8 mouse cellular contexts compared by ENCODE assay signal in genomic region chr3:54693056-54693415, GRCm38 (mm10). TPM values are rescaled to one million over a fixed set of nuclear protein-coding genes. Genes with fewer than 3 reads are reported as not detected.
DNase-seq lines count a peak whose midpoint lies in the region; ATAC-seq and TF ChIP-seq lines count a peak whose summit lies in the region.

No protein-coding gene starts in this region.

- no peak for DNase-seq in kidney, adult 18-20 months
- peak; percentile 40 for DNase-seq in midbrain, postnatal 0 days (ENCODE audit: low spot score)
- DNase-seq in frontal cortex, postnatal 25 days (ENCODE audit: low spot score in 2 of 2), result no peak
- no peak for DNase-seq in gastrocnemius, postnatal 14 days
- no peak for DNase-seq in kidney, postnatal 25 days

- peak overlapping the region; percentile 83 for H3K4me3 ChIP-seq in kidney, embryonic 15.5 days (replicated peaks)
- H3K4me3 ChIP-seq in brown adipose tissue, adult 24 weeks (ENCODE audit: insufficient read depth, low read depth, low read length), result peak overlapping the region; percentile 98
- peak overlapping the region; percentile 76 for H3K4me3 ChIP-seq in midbrain, postnatal 0 days (ENCODE audit: low read depth, low read length)

- peak overlapping the region; percentile 95 for H3K27ac ChIP-seq in kidney, embryonic 15.5 days
- H3K27ac ChIP-seq in brown adipose tissue, adult 24 weeks (replicated peaks; ENCODE audit: low read depth, low read length), result peak overlapping the region; percentile 83
- H3K27ac ChIP-seq in midbrain, postnatal 0 days (ENCODE audit: low read depth, low read length), result peak overlapping the region; percentile 72

- no peaks in the 10 kb centered on the region for H3K9me3 ChIP-seq in kidney, embryonic 15.5 days (replicated peaks)
- no peaks in the 10 kb centered on the region for H3K9me3 ChIP-seq in midbrain, postnatal 0 days (ENCODE audit: low read length)

- ATAC-seq in kidney, embryonic 15.5 days (replicated peaks; ENCODE audit: low FRiP score), result 0 out of 2 replicates have a peak, but pooled peaks have one; percentile 0
- ATAC-seq in inflammation-experienced regulatory T-cells, adult 6 months, result peak; percentile 28
- peak; percentile 4; the same call in 1 of the 2 replicates for ATAC-seq in midbrain, postnatal 0 days (ENCODE audit: low FRiP score)

- no peak for TF ChIP-seq CTCF in midbrain, postnatal 0 days (IDR thresholded peaks at IDR 0.05)

- H3K9ac ChIP-seq in kidney, embryonic 15.5 days, result peak overlapping the region; percentile 74
- peak overlapping the region; percentile 68 for H3K9ac ChIP-seq in midbrain, postnatal 0 days (replicated peaks; ENCODE audit: low read length, poor library complexity, severe bottlenecking)

- no peaks in the 10 kb centered on the region for H3K27me3 ChIP-seq in kidney, embryonic 15.5 days
- no peaks in the 10 kb centered on the region for H3K27me3 ChIP-seq in midbrain, postnatal 0 days (ENCODE audit: insufficient read depth, low read length)

- peaks cover 6% of the 10 kb centered on the region; the same call in 1 of the 2 replicates for H3K4me1 ChIP-seq in kidney, embryonic 15.5 days
- H3K4me1 ChIP-seq in brown adipose tissue, adult 24 weeks (ENCODE audit: control insufficient read depth, insufficient read depth, insufficient read length, low read length), result no peaks in the 10 kb centered on the region
- no peaks in the 10 kb centered on the region for H3K4me1 ChIP-seq in midbrain, postnatal 0 days (ENCODE audit: insufficient read depth, low read length)

- intact Hi-C loops in gastrocnemius, postnatal 14 days (cut with DNase I; ENCODE audit: low total_unique reads), result no loop called here

- peaks cover 32% of the 10 kb centered on the region for H3K36me3 ChIP-seq in kidney, embryonic 15.5 days
- peaks cover 12% of the 10 kb centered on the region for H3K36me3 ChIP-seq in midbrain, postnatal 0 days (ENCODE audit: insufficient read depth, low read length)

- H3K4me2 ChIP-seq in kidney, embryonic 15.5 days, result peak overlapping the region; percentile 57
- peak overlapping the region; percentile 62 for H3K4me2 ChIP-seq in midbrain, postnatal 0 days (ENCODE audit: low read depth, low read length, poor library complexity, severe bottlenecking)

- WGBS in kidney, embryonic 15.5 days, result under 1% methylated on average over 8 of the region's 8 CpGs
- WGBS in midbrain, postnatal 0 days, result under 1% methylated on average over 8 of the region's 8 CpGs

RNA-seq across cellular contexts. Expression of gene Supt20, which starts 0.4 kb away (rescaled TPM):
- polyA plus RNA-seq in kidney, embryonic 15.5 days (2015; fragmentation: Nextera tagmentation; extraction: Ambion mirVana), result 109 and 115 TPM in 2 replicates
- 10.1 and 15.9 TPM in 2 replicates for polyA plus RNA-seq in brown adipose tissue, adult 24 weeks (2012; ENCODE audit: insufficient read depth, insufficient read length, missing spikeins)
- 100 to 1,000 TPM; 167 to 260 (median 233) TPM for polyA plus RNA-seq in inflammation-experienced regulatory T-cells, adult 6 months (2017; shearing (Covaris generic))
- 34.7 and 44.6 TPM in 2 replicates for total RNA-seq in midbrain, postnatal 0 days (2014; rRNA removed)
- polyA plus RNA-seq in midbrain, postnatal 0 days (2015; fragmentation: Nextera tagmentation; extraction: Ambion mirVana), result 57.2 and 60.8 TPM in 2 replicates
- total RNA-seq in gastrocnemius, postnatal 14 days (2021), result 10 to 100 TPM; 13.3 to 15.0 TPM

RNA-seq across cellular contexts. Expression of gene Gm21958, which starts 21.1 kb away (rescaled TPM):
- polyA plus RNA-seq in kidney, embryonic 15.5 days (2015; fragmentation: Nextera tagmentation; extraction: Ambion mirVana), result 1.5 TPM in 1 of 2 replicates, not detected in the other
- not detected in 2 replicates for polyA plus RNA-seq in brown adipose tissue, adult 24 weeks (2012; ENCODE audit: insufficient read depth, insufficient read length, missing spikeins)
- 1 to 10 TPM in 2 of 3 experiments, not detected in 1; 1.1 TPM for polyA plus RNA-seq in inflammation-experienced regulatory T-cells, adult 6 months (2017; shearing (Covaris generic))
- total RNA-seq in midbrain, postnatal 0 days (2014; rRNA removed), result not detected in 2 replicates
- 0.87 TPM in 1 of 2 replicates, not detected in the other for polyA plus RNA-seq in midbrain, postnatal 0 days (2015; fragmentation: Nextera tagmentation; extraction: Ambion mirVana)
- total RNA-seq in gastrocnemius, postnatal 14 days (2021), result not detected

RNA-seq across cellular contexts. Expression of gene Exosc8, which starts 42.2 kb away (rescaled TPM):
- 142 and 144 TPM in 2 replicates for polyA plus RNA-seq in kidney, embryonic 15.5 days (2015; fragmentation: Nextera tagmentation; extraction: Ambion mirVana)
- polyA plus RNA-seq in brown adipose tissue, adult 24 weeks (2012; ENCODE audit: insufficient read depth, insufficient read length, missing spikeins), result 13.6 and 25.7 TPM in 2 replicates
- 100 to 1,000 TPM; 228 to 264 (median 247) TPM for polyA plus RNA-seq in inflammation-experienced regulatory T-cells, adult 6 months (2017; shearing (Covaris generic))
- 41.4 and 44.3 TPM in 2 replicates for total RNA-seq in midbrain, postnatal 0 days (2014; rRNA removed)
- 68.4 and 71.4 TPM in 2 replicates for polyA plus RNA-seq in midbrain, postnatal 0 days (2015; fragmentation: Nextera tagmentation; extraction: Ambion mirVana)
- 10 to 100 TPM; 10.1 to 11.7 TPM for total RNA-seq in gastrocnemius, postnatal 14 days (2021)

RNA-seq across cellular contexts. Expression of gene Alg5, which starts 42.3 kb away (rescaled TPM):
- polyA plus RNA-seq in kidney, embryonic 15.5 days (2015; fragmentation: Nextera tagmentation; extraction: Ambion mirVana), result 59.6 and 59.7 TPM in 2 replicates
- 35.8 and 41.1 TPM in 2 replicates for polyA plus RNA-seq in brown adipose tissue, adult 24 weeks (2012; ENCODE audit: insufficient read depth, insufficient read length, missing spikeins)
- 10 to 100 TPM; 71.1 to 93.1 (median 79.9) TPM for polyA plus RNA-seq in inflammation-experienced regulatory T-cells, adult 6 months (2017; shearing (Covaris generic))
- total RNA-seq in midbrain, postnatal 0 days (2014; rRNA removed), result 18.9 and 27.3 TPM in 2 replicates
- polyA plus RNA-seq in midbrain, postnatal 0 days (2015; fragmentation: Nextera tagmentation; extraction: Ambion mirVana), result 65.8 and 65.9 TPM in 2 replicates
- 10 to 100 TPM in 1 of 2 experiments, 1 to 10 TPM in 1; 8.1 to 11.7 TPM for total RNA-seq in gastrocnemius, postnatal 14 days (2021)
